Mouse (Mus musculus): Measurements from ENCODE around the gene Clk3. TPM values are rescaled to one million over a fixed set of nuclear protein-coding genes. Genes with fewer than 3 reads are reported as not detected.

The Clk3 gene
- 100 to 1,000 TPM; 187 to 199 TPM for total RNA-seq (2023)

GRCm38 (mm10) chr9:57765364-57766351 is at the start of gene Clk3:
TSS of gene Clk3 (minus strand) at chr9:57765860.

GRCm38 (mm10) chr9:57708068-57708719 is 57.5 kb downstream of the Clk3 start, which contains the start of gene Edc3:
TSS of gene Edc3 (plus strand) at chr9:57708540.

Other genes starting within 250 kb of the Clk3 start
- 100 to 1,000 TPM in 1 of 2 experiments, 10 to 100 TPM in 1; 87.5 to 109 TPM for gene Cox5a, start 244.6 kb downstream of the Clk3 start, total RNA-seq (2023)
- gene Fam219b, start 228.3 kb downstream of the Clk3 start, total RNA-seq (2023), result 10 to 100 TPM; 17.1 to 19.7 TPM
- gene Mpi, start 213.1 kb downstream of the Clk3 start, total RNA-seq (2023), result 10 to 100 TPM; 11.5 to 15.4 TPM
- 10 to 100 TPM; 57.5 to 62.3 TPM for gene Scamp2, start 204.9 kb downstream of the Clk3 start, total RNA-seq (2023)
- gene Ulk3, start 176.4 kb downstream of the Clk3 start, total RNA-seq (2023), result 10 to 100 TPM; 75.2 to 79.6 TPM
- under 1 TPM; 0.38 to 0.50 TPM for gene Cplx3, start 159.6 kb downstream of the Clk3 start, total RNA-seq (2023)
- gene Lman1l, start 145.1 kb downstream of the Clk3 start, total RNA-seq (2023), result 1 to 10 TPM; 1.8 to 4.1 TPM
- 100 to 1,000 TPM; 332 to 355 TPM for gene Csk, start 112.2 kb downstream of the Clk3 start, total RNA-seq (2023)
- gene Cyp1a2, start 82.2 kb downstream of the Clk3 start, total RNA-seq (2023), result not detected
- under 1 TPM in 1 of 2 experiments, not detected in 1; 0.20 TPM for gene Cyp1a1, start 77.9 kb downstream of the Clk3 start, total RNA-seq (2023)
- gene Edc3, start 57.3 kb downstream of the Clk3 start, total RNA-seq (2023), result 10 to 100 TPM; 22.4 to 22.9 TPM
- 10 to 100 TPM; 75.8 to 88.6 TPM for gene Arid3b, start 70.9 kb upstream of the Clk3 start, total RNA-seq (2023)
- 10 to 100 TPM; 68.5 to 72.6 TPM for gene Ubl7, start 145.1 kb upstream of the Clk3 start, total RNA-seq (2023)
- 1 to 10 TPM; 1.0 to 3.0 TPM for gene Sema7a, start 174.3 kb upstream of the Clk3 start, total RNA-seq (2023)
- gene Cyp11a1, start 240.6 kb upstream of the Clk3 start, total RNA-seq (2023), result under 1 TPM in 1 of 2 experiments, not detected in 1; 0.47 TPM